In the genomic region with DNA sequence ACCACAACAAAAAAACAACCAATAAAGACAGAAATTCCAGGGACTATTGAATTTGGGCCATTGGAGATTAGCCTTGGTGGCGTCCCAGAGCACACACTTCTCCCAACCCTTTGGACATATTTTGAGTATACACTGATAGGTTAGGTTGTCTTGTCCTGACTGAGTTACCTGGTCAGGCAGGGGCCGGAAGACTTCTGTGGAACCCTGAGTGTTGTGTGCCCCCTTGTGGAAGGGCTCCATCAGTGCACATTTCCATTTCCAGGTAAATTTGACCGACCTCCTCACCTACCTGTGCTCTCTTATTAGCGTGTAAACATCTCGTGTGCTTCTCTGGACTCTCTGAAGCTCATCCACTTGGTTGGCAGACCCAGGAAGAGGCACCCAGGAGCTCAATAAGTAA, we compare ENCODE assay signal across 9 mouse cellular contexts. TPM values are rescaled to one million over a fixed set of nuclear protein-coding genes. Genes with fewer than 3 reads are reported as not detected.
A peak's percentile ranks its signal among the peaks of the same experiment; 100 is the strongest.
DNase-seq lines count a peak whose midpoint lies in the region; ATAC-seq and TF ChIP-seq lines count a peak whose summit lies in the region.
"Had no signal": no experiment of that assay in that cellular context is flagged by ENCODE, and none has a peak within 500 bp of the region (broad histone marks: within the 10 kb centered on the region; RNA-seq: fewer than 3 reads in every experiment).

No protein-coding gene starts in this region.

- no peaks in the 10 kb centered on the region for H3K9me3 ChIP-seq in hindbrain, postnatal 0 days (ENCODE audit: low read length)
- no peaks in the 10 kb centered on the region for H3K9me3 ChIP-seq in hindbrain, embryonic 16.5 days (ENCODE audit: control insufficient read depth, low read length)

- peaks cover 10% of the 10 kb centered on the region for H3K4me1 ChIP-seq in hindbrain, postnatal 0 days (ENCODE audit: insufficient read depth, low read length)
- H3K4me1 ChIP-seq in hindbrain, embryonic 16.5 days (ENCODE audit: control insufficient read depth, insufficient read depth, low read depth, low read length), result peaks cover 10% of the 10 kb centered on the region
- peaks cover 2% of the 10 kb centered on the region; the same call in 1 of the 2 replicates for H3K4me1 ChIP-seq in lung, adult 2 months (ENCODE audit: control insufficient read depth, insufficient read depth, low read length)

- H3K9ac ChIP-seq in hindbrain, postnatal 0 days (replicated peaks; ENCODE audit: low read length), result no peak overlapping the region
- no peak overlapping the region for H3K9ac ChIP-seq in hindbrain, embryonic 16.5 days (ENCODE audit: low read depth, low read length)

- TF ChIP-seq POLR2A in lung, adult 2 months (IDR thresholded peaks at IDR 0.05; ENCODE audit: borderline replicate concordance, extremely low read depth, low read depth, low read length), result no peak

- TF ChIP-seq CTCF in hindbrain, postnatal 0 days (IDR thresholded peaks at IDR 0.05; ENCODE audit: low read depth), result peak; percentile 82
- TF ChIP-seq CTCF in lung, adult 2 months (IDR thresholded peaks at IDR 0.05; ENCODE audit: insufficient read depth, low read length), result peak; percentile 81

- no peaks in the 10 kb centered on the region for H3K36me3 ChIP-seq in hindbrain, postnatal 0 days (ENCODE audit: insufficient read depth, low read length)
- no peaks in the 10 kb centered on the region for H3K36me3 ChIP-seq in hindbrain, embryonic 16.5 days (ENCODE audit: control insufficient read depth, insufficient read depth, low read length)

- no peak overlapping the region for H3K27ac ChIP-seq in hindbrain, postnatal 0 days
- H3K27ac ChIP-seq in hindbrain, embryonic 16.5 days (ENCODE audit: low read depth, low read length), result no peak overlapping the region

- peak; percentile 45 for DNase-seq in hindbrain, postnatal 0 days (ENCODE audit: low spot score)
- DNase-seq in CD8-positive naive resting alpha-beta T cell, adult 2 months (ENCODE audit: low read depth in 2 of 2, low spot score in 2 of 2), result peak; percentile 3 to 28
- peak; percentile 68 for DNase-seq in adrenal gland, postnatal 10 days
- DNase-seq in induced T-regulatory cell, adult 2 months (ENCODE audit: low read depth), result peak; percentile 78
- DNase-seq in lung, adult 2 months, result peak; percentile 58
- DNase-seq in yolk sac, embryonic 10.5 days (ENCODE audit: low spot score), result peak; percentile 26
- DNase-seq in layer of hippocampus, adult 9-11 months, result no peak

- no peaks in the 10 kb centered on the region for H3K27me3 ChIP-seq in hindbrain, postnatal 0 days (ENCODE audit: insufficient read depth, low read length)
- H3K27me3 ChIP-seq in hindbrain, embryonic 16.5 days (replicated peaks; ENCODE audit: control insufficient read depth, insufficient read depth, low read length), result no peaks in the 10 kb centered on the region

- ATAC-seq in hindbrain, postnatal 0 days, result no peak
- no peak for ATAC-seq in hindbrain, embryonic 16.5 days

- H3K4me3 ChIP-seq in hindbrain, postnatal 0 days (ENCODE audit: low read length), result no peak overlapping the region
- no peak overlapping the region for H3K4me3 ChIP-seq in hindbrain, embryonic 16.5 days (ENCODE audit: low read length)
- H3K4me3 ChIP-seq in lung, adult 2 months (replicated peaks; ENCODE audit: extremely low read depth, low read depth, low read length), result no peak overlapping the region
- H3K4me3 ChIP-seq: erythroblast, embryonic 14.5 days had no signal

- 24% methylated on average over 5 of the region's 5 CpGs for WGBS in hindbrain, postnatal 0 days
- WGBS in hindbrain, embryonic 16.5 days, result 27% methylated on average over 5 of the region's 5 CpGs
- 15% methylated on average over 5 of the region's 5 CpGs for WGBS in lung, adult 2 months

- no peak overlapping the region for H3K4me2 ChIP-seq in hindbrain, postnatal 0 days (ENCODE audit: low read depth, low read length)
- no peak overlapping the region for H3K4me2 ChIP-seq in hindbrain, embryonic 16.5 days (ENCODE audit: low read length)

RNA-seq across cellular contexts. Expression of a gene that starts 9.3 kb away (rescaled TPM):
- 61.4 and 63.9 TPM in 2 replicates for total RNA-seq in hindbrain, postnatal 0 days (2014; rRNA removed)
- polyA plus RNA-seq in hindbrain, postnatal 0 days (2015; fragmentation: Nextera tagmentation; extraction: Ambion mirVana), result 168 and 179 TPM in 2 replicates
- polyA plus RNA-seq in hindbrain, embryonic 16.5 days (2015; fragmentation: Nextera tagmentation; extraction: Ambion mirVana), result 125 and 134 TPM in 2 replicates
- 10 to 100 TPM; 51.9 to 57.0 TPM for total RNA-seq in adrenal gland, postnatal 10 days (2021)
- polyA plus RNA-seq in lung, adult 2 months (2012; rRNA removed), result 26.8 and 33.9 TPM in 2 replicates

RNA-seq across cellular contexts. Expression of a gene that starts 49.1 kb away (rescaled TPM):
- total RNA-seq in hindbrain, postnatal 0 days (2014; rRNA removed), result not detected in 2 replicates
- not detected in 2 replicates for polyA plus RNA-seq in hindbrain, postnatal 0 days (2015; fragmentation: Nextera tagmentation; extraction: Ambion mirVana)
- not detected in 2 replicates for polyA plus RNA-seq in hindbrain, embryonic 16.5 days (2015; fragmentation: Nextera tagmentation; extraction: Ambion mirVana)
- not detected for total RNA-seq in adrenal gland, postnatal 10 days (2021)
- not detected in 2 replicates for polyA plus RNA-seq in lung, adult 2 months (2012; rRNA removed)
- polyA plus RNA-seq: erythroblast, embryonic 14.5 days had no signal
